Mouse (Mus musculus) forebrain, embryonic 13.5 days (tissue): ENCODE data around the gene Metrn. TPM values are rescaled to one million over a fixed set of nuclear protein-coding genes. Genes with fewer than 3 reads are reported as not detected.

ENCODE experiments used
- ATAC-seq: fragments of 200-750 bp; cut with Nextera tagmentation; 2 replicates; pipeline ENCODE4 v1.8.0; 2017
- H3K27ac ChIP-seq: fragments of 300-500 bp; sonication (generic); 2 replicates; pipeline ENCODE4 v1.5.1; 2015; ENCODE audit warnings: inconsistent platforms, mild to moderate bottlenecking, moderate library complexity
- H3K27me3 ChIP-seq: fragments of 300-500 bp; sonication (generic); 2 replicates; pipeline ENCODE4 v1.6.1; 2015; ENCODE audit warnings: mild to moderate bottlenecking, inconsistent platforms
- H3K36me3 ChIP-seq: fragments of 300-500 bp; sonication (generic); 2 replicates; pipeline ENCODE4 v1.6.1; 2015; ENCODE audit warnings: mild to moderate bottlenecking, inconsistent platforms; ENCODE audit not compliant: poor library complexity, severe bottlenecking
- H3K4me1 ChIP-seq: fragments of 300-500 bp; sonication (generic); 2 replicates; pipeline ENCODE4 v1.6.1; 2015; ENCODE audit warnings: inconsistent platforms
- H3K4me2 ChIP-seq: fragments of 300-500 bp; sonication (generic); 2 replicates; pipeline ENCODE4 v1.6.1; 2015; ENCODE audit warnings: inconsistent platforms, mild to moderate bottlenecking, moderate library complexity
- H3K4me3 ChIP-seq: fragments of 300-500 bp; sonication (generic); 2 replicates; pipeline ENCODE4 v1.5.1; 2015; ENCODE audit warnings: mild to moderate bottlenecking, inconsistent platforms
- H3K9ac ChIP-seq: fragments of 300-500 bp; sonication (generic); 2 replicates; pipeline ENCODE4 v1.6.1; 2015; ENCODE audit warnings: mild to moderate bottlenecking, inconsistent platforms
- H3K9me3 ChIP-seq: fragments of 300-500 bp; sonication (generic); replicated peaks from 2 replicates; pipeline ENCODE4 v1.6.1; 2016; ENCODE audit warnings: inconsistent platforms
- WGBS: fragments of 180-500 bp; shearing (Covaris S2); methylation state at CpG from one replicate; pipeline ENCODE4 v1.1.7; 2015; 5-methylcytosine and 5-hydroxymethylcytosine counted together
- microRNA-seq: library from miRNA; unstranded; fragments of <30 nt; microRNA quantifications from one replicate; pipeline ENCODE4, GENCODE M21; 2016
- polyA plus RNA-seq: library from polyadenylated mRNA; unstranded; fragments of >200 nt; fragmentation: Nextera tagmentation; extraction: Ambion mirVana; gene quantifications from 2 replicates; pipeline ENCODE4 v1.2.1, GENCODE M21; 2015

Metrn gene
- polyA plus RNA-seq, 1 experiment from 2014 or later: 43.7 TPM

GRCm38 (mm10) chr17:25755627-25756377 is 41.1 kb downstream of the Metrn start:
- H3K4me3 ChIP-seq: no peak overlapping the region
- H3K27me3 ChIP-seq: 0 out of 2 replicates have a peak, but pooled peaks cover 4% of the 10 kb centered on the region
- 61% methylated on average over 4 of the region's 4 CpGs for WGBS
- H3K4me2 ChIP-seq: no peak overlapping the region
- ATAC-seq: no peak
- no peak overlapping the region for H3K9ac ChIP-seq
- no peak overlapping the region for H3K27ac ChIP-seq
- no peaks in the 10 kb centered on the region for H3K36me3 ChIP-seq
- H3K9me3 ChIP-seq: no peaks in the 10 kb centered on the region
- peaks cover 7% of the 10 kb centered on the region for H3K4me1 ChIP-seq

- WGBS: 79% methylated on average over 4 of the region's 4 CpGs
- H3K9me3 ChIP-seq: no peaks in the 10 kb centered on the region
- ATAC-seq: no peak
Observed at GRCm38 (mm10) chr17:25755086-25755485, 41.9 kb downstream of the Metrn start.

GRCm38 (mm10) chr17:25754241-25754640 is 42.7 kb downstream of the Metrn start, which contains the start of gene Msln:
TSS of gene Msln (minus strand) at chr17:25754378.
- ATAC-seq: no peak
- no peaks in the 10 kb centered on the region for H3K9me3 ChIP-seq
- peaks cover 7% of the 10 kb centered on the region for H3K4me1 ChIP-seq
- peaks cover 2% of the 10 kb centered on the region; the same call in 1 of the 2 replicates for H3K27me3 ChIP-seq
- no peak within 1 kb of the TSS for H3K4me3 ChIP-seq
- H3K9ac ChIP-seq: no peak within 1 kb of the TSS
- H3K36me3 ChIP-seq: no peaks in the 10 kb centered on the region
- no peak within 1 kb of the TSS for H3K27ac ChIP-seq
- WGBS: 74% methylated on average over 9 of the region's 9 CpGs
- no peak within 1 kb of the TSS for H3K4me2 ChIP-seq

More at GRCm38 (mm10) chr17:25755086-25755485, 41.9 kb downstream of the Metrn start:
- Histone ChIP-seq H3K27ac (no peak overlapping the region), H3K36me3 (no peaks in the 10 kb centered on the region), H3K9ac (no peak overlapping the region), H3K4me2 (no peak overlapping the region), H3K4me1 (peaks cover 7% of the 10 kb centered on the region), H3K4me3 (no peak overlapping the region), H3K27me3 (0 out of 2 replicates have a peak, but pooled peaks cover 4% of the 10 kb centered on the region)

GRCm38 (mm10) chr17:25751446-25751845 is 45.5 kb downstream of the Metrn start:
- Histone ChIP-seq H3K36me3 (no peaks in the 10 kb centered on the region), H3K4me2 (no peak overlapping the region), H3K4me1 (peaks cover 7% of the 10 kb centered on the region), H3K4me3 (no peak overlapping the region), H3K9me3 (no peaks in the 10 kb centered on the region), H3K9ac (0 out of 2 replicates have a peak overlapping the region, but pooled peaks have one; percentile 13), H3K27me3 (peaks cover 5% of the 10 kb centered on the region; the same call in 1 of the 2 replicates), H3K27ac (no peak overlapping the region)
- WGBS: 51% methylated on average over 5 of the region's 5 CpGs
- ATAC-seq: no peak

DNA sequence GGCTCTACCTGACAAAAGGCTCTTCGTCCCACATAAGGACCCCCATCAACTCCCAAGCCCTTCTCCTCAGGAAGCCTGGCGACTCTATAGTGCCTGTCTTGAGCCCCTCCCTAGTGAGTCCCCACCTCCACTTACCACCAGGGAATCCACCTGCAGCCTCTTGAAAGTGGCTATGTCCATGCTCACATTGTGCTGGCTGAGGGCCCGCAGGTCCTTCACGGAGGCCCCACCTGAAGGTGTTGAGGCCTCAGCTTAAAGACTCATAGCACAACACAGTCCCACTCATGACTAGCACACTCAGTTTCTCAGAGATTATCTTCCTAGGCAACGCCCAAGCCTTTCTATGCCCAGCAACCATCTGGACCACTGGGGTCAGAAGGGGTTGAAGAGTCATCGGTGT is 47.6 kb downstream of the Metrn start:
- WGBS: 85% methylated on average over 6 of the region's 6 CpGs
- H3K9me3 ChIP-seq: no peaks in the 10 kb centered on the region
- ATAC-seq: no peak
- peaks cover 7% of the 10 kb centered on the region for H3K4me1 ChIP-seq
- H3K36me3 ChIP-seq: no peaks in the 10 kb centered on the region
- H3K9ac ChIP-seq: no peak overlapping the region
- no peak overlapping the region for H3K27ac ChIP-seq
- H3K4me3 ChIP-seq: no peak overlapping the region
- peaks cover 5% of the 10 kb centered on the region; the same call in 1 of the 2 replicates for H3K27me3 ChIP-seq
- H3K4me2 ChIP-seq: no peak overlapping the region

DNA sequence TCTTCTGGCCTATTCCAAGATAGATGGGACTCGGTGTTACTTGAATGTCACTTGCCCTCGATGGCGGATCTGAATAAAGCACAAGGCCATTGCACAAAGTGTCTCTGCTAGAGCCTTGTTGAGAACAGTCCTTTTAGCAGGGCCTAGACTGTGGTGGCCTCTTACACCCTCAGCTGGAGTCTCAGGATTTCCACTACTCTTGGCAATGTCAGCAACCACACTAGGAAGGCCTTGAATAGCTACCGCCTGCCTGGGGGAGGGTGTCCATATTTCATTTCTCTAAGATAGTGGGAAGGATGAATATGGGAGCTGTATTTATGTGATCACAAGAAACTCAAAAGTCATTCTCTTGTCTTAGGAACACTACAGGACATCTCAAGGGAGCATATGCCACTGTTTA is 48.7 kb downstream of the Metrn start:
- Histone ChIP-seq H3K36me3 (no peaks in the 10 kb centered on the region), H3K27me3 (peaks cover 5% of the 10 kb centered on the region; the same call in 1 of the 2 replicates), H3K4me3 (no peak overlapping the region), H3K9me3 (no peaks in the 10 kb centered on the region), H3K9ac (no peak overlapping the region), H3K4me2 (no peak overlapping the region), H3K4me1 (peaks cover 7% of the 10 kb centered on the region), H3K27ac (no peak overlapping the region)
- ATAC-seq: no peak
- WGBS: 95% methylated on average over 4 of the region's 4 CpGs

DNA sequence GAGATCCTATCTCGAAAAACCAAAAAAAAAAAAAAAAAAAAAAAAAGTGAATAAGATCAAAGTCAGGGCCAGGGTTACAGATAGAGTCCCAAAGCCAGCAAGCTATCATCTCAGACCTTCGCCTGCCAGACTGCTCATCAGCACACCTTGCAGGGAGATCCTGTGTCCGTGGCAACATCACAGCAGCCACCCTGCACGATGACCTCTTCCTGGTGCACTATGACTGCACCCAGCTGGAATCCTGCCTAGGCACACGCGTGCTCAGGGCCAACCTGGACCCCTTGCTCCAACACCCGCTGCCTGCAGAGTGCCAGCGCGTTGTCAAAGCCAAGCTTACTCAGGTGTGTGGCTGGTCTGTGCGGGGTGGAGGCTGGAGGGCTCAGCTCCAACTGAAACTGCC is 52.6 kb downstream of the Metrn start:
- ATAC-seq: no peak
- Histone ChIP-seq H3K9me3 (no peaks in the 10 kb centered on the region), H3K4me3 (no peak overlapping the region), H3K9ac (no peak overlapping the region), H3K4me2 (no peak overlapping the region), H3K27me3 (peaks cover 5% of the 10 kb centered on the region; the same call in 1 of the 2 replicates), H3K36me3 (no peaks in the 10 kb centered on the region), H3K27ac (no peak overlapping the region), H3K4me1 (no peaks in the 10 kb centered on the region)
- WGBS: 87% methylated on average over 10 of the region's 10 CpGs

- WGBS: 93% methylated on average over 9 of the region's 9 CpGs
- H3K9ac ChIP-seq: no peak overlapping the region
- H3K9me3 ChIP-seq: no peaks in the 10 kb centered on the region
- no peak overlapping the region for H3K4me3 ChIP-seq
- peaks cover under 1% of the 10 kb centered on the region; the same call in 1 of the 2 replicates for H3K27me3 ChIP-seq
- H3K4me1 ChIP-seq: no peaks in the 10 kb centered on the region
- no peak overlapping the region for H3K4me2 ChIP-seq
- no peaks in the 10 kb centered on the region for H3K36me3 ChIP-seq
- H3K27ac ChIP-seq: no peak overlapping the region
- no peak for ATAC-seq
Observed at GRCm38 (mm10) chr17:25743831-25744230, 53.1 kb downstream of the Metrn start.

Small RNAs within 50 kb of the gene (microRNA-seq; reads per million reads assigned to microRNA genes)
- gene Gm25083: not detected
- gene Mir3082: not detected
- gene Mir6966: not detected

Other genes with a start within 250 kb of the Metrn start
- gene Sox8, start 226.4 kb downstream of the Metrn start, polyA plus RNA-seq: 15.3 and 17.5 TPM in 2 replicates
- gene Lmf1, start 218.1 kb downstream of the Metrn start, polyA plus RNA-seq: 19.7 and 20.9 TPM in 2 replicates
- 0.61 TPM in 1 of 2 replicates, not detected in the other for gene Gng13, start 80.0 kb downstream of the Metrn start, polyA plus RNA-seq
- 24.6 and 30.1 TPM in 2 replicates for gene Chtf18, start 69.7 kb downstream of the Metrn start, polyA plus RNA-seq
- 22.3 and 24.7 TPM in 2 replicates for gene Rpusd1, start 69.5 kb downstream of the Metrn start, polyA plus RNA-seq
- gene Mslnl, start 61.1 kb downstream of the Metrn start, polyA plus RNA-seq: not detected in 2 replicates
- 0.18 TPM in 1 of 2 replicates, not detected in the other for gene Msln, start 42.8 kb downstream of the Metrn start, polyA plus RNA-seq
- gene Narfl, start 23.4 kb downstream of the Metrn start, polyA plus RNA-seq: 26.4 and 27.3 TPM in 2 replicates
- 108 and 127 TPM in 2 replicates for gene Haghl, start 11.5 kb downstream of the Metrn start, polyA plus RNA-seq
- 0.21 and 0.23 TPM in 2 replicates for gene Ccdc78, start 10.6 kb downstream of the Metrn start, polyA plus RNA-seq
- gene Fam173a, start 4.2 kb downstream of the Metrn start, polyA plus RNA-seq: 75.5 and 84.8 TPM in 2 replicates
- gene AC134908.4, start 1.5 kb downstream of the Metrn start, polyA plus RNA-seq: 1.8 TPM in 1 of 2 replicates, not detected in the other
- gene Fbxl16, start 11.9 kb upstream of the Metrn start, polyA plus RNA-seq: 22.7 and 25.2 TPM in 2 replicates
- gene Wdr24, start 26.5 kb upstream of the Metrn start, polyA plus RNA-seq: 27.7 and 30.0 TPM in 2 replicates
- gene Jmjd8, start 31.7 kb upstream of the Metrn start, polyA plus RNA-seq: 64.6 and 69.8 TPM in 2 replicates
- gene Stub1, start 36.3 kb upstream of the Metrn start, polyA plus RNA-seq: 303 and 330 TPM in 2 replicates
- gene Rhbdl1, start 40.2 kb upstream of the Metrn start, polyA plus RNA-seq: 9.7 and 11.2 TPM in 2 replicates
- 5.9 and 7.1 TPM in 2 replicates for gene Gm20683, start 44.6 kb upstream of the Metrn start, polyA plus RNA-seq
- gene Rhot2, start 47.7 kb upstream of the Metrn start, polyA plus RNA-seq: 16.2 and 17.6 TPM in 2 replicates
- 24.9 and 28.5 TPM in 2 replicates for gene Wdr90, start 64.4 kb upstream of the Metrn start, polyA plus RNA-seq
- 12.9 and 13.6 TPM in 2 replicates for gene Mcrip2, start 71.6 kb upstream of the Metrn start, polyA plus RNA-seq
- gene Mettl26, start 77.9 kb upstream of the Metrn start, polyA plus RNA-seq: 62.5 and 67.1 TPM in 2 replicates
- 0.76 and 0.77 TPM in 2 replicates for gene Wfikkn1, start 83.7 kb upstream of the Metrn start, polyA plus RNA-seq
- gene Rab40c, start 122.6 kb upstream of the Metrn start, polyA plus RNA-seq: 39.5 and 45.9 TPM in 2 replicates
- gene Pigq, start 147.8 kb upstream of the Metrn start, polyA plus RNA-seq: 45.0 and 54.5 TPM in 2 replicates
- gene Nhlrc4, start 147.8 kb upstream of the Metrn start, polyA plus RNA-seq: not detected in 2 replicates
- gene A930017K11Rik, start 155.4 kb upstream of the Metrn start, polyA plus RNA-seq: not detected in 2 replicates
- gene Capn15, start 188.7 kb upstream of the Metrn start, polyA plus RNA-seq: 16.6 and 17.1 TPM in 2 replicates